Mouse (Mus musculus) mesoderm, embryonic 11.5 days (tissue): ENCODE measurements at regions not wholly inside any gene's neighbourhood (a gene's known extent, or its start where the extent isn't known, plus 50 kb on each side); places are given as distances from the start of the nearest gene placed in this dataset.
A peak's percentile ranks its signal among the peaks of the same experiment; 100 is the strongest.

Experiments
- DNase-seq: peaks from one replicate; pipeline ENCODE4 v3.0.0-alpha.2; 2012; ENCODE audit warnings: low read depth, low spot score

DNA sequence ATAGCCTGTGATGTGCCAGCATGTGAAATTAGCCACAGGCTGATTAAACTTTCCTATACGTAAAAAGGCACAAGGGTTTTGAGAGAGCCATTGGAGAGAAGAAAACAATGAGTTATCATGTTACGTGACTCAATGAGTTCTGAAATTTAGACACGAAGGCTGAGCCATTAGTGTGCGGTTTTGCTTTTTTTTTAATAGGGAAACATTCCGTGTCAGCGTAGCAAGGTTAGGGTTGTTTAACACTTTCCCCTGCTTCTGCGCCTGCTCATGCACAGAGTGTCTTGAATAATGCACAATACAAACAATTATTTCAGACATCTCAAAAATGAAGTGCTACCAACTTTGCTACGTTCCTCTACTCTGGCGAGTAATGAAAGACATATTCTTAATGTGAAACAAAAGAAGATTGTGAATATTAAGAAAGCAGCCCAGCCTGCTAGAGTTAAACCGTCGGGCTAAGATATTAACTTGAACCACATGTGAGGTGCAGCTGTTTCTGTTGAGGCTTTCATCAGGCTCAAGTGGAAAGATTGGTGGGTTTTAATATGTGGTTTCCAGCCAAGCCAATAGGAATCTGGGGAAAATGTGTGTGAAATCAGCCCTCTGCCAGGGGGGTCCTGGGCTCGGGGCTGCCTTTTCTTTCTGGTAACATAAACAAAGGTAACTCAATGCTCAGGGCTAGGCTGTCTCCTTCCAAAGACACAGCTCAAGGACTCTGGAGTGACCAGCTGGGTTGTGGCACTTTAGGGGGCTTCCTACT is 287.2 kb downstream of the Slc4a3 start:
- peak; percentile 69 for DNase-seq

DNA sequence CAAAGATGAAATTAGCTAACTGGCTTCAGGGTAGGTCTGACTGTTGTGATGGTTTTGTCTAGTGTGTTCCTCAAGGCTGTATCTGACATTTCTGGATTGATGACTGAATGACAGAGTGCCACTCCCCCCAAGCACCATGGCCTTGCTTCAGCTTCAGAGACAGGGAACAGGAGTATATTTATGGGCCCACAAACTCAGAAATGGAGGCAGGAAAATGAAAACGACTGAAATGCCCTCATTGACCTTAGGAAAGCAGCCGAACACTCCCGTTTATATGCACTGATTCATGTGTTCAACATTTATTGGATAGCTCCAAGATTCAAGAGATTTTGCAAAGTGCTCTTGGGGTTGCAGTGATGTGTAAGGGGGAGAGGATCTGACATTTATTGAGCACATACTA is 288.3 kb downstream of the Slc4a3 start:
- DNase-seq, result no peak

DNA sequence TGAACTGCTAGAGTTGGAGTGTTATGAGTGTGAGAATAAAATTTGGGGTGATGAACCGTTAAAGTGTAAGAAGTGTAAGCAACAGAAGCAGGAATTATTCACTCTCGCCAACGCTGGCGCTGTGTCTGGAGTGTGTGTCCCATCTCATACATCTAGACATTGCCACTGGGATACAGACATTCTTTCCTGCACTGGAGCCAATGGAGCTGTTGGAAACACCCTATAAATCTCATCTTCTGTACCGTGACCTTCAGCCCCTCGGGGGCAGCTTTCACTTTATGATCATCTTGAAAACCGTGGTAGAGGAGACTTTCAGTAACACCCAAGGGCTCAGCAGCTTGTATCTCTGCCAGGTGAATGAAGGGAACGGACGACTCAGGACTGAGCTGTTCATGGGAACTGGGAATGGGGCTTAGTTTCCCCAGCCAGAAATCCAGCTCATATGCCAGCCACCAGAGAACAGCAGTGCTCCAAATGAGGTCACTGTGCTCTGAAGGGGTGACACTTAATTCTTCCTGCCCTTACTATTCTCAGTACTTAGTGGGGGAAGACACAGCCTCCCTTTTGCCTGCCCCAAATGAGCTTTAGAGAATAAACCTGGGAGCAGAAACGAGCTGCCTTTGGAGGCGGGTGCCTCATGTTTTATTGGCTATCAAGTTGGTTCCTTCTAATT is 293.6 kb downstream of the Slc4a3 start:
- no peak for DNase-seq

GRCm38 (mm10) chr1:75842396-75842795 is 296.3 kb downstream of the Slc4a3 start:
- DNase-seq, result no peak

DNA sequence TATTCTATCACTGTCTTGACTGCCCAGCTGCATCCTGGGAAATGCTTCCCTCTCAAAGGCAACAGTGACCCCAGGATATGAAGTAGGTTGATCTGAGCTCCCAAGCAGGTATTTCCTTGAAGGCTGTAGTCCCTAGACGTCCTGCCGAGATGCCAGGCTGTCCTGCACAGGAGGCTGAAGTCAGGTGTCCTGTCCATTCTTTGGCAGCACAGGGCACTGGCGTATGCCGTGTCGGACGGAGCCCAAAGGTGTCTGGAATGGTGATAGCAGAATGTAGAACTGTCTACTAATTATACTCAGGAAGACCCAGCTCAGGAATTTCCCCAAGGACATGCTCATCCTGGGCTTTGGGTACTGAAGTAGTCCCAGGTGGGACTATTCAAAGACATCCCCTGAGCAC is 297.3 kb downstream of the Slc4a3 start:
- DNase-seq, result no peak

DNA sequence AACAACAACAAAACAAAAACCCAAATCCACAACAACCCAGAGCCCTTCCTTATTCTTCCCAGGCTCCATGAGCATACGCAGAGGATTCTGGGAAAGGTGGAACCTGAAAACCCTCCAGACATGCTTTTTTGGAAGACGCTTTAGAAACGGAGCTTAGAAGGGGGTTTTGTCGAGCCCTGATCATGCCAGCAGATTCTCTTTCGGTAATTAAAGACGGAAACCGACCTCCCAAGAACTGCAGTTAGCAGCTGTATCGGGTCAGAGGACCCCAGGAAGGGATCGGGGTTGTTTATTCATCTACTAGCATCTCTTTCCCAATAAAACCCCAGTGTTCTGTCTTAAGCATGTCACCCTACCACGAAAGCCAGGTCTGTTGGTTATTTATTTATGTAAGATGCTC is 298.1 kb downstream of the Slc4a3 start:
- DNase-seq, result no peak

- no peak for DNase-seq
Measured at GRCm38 (mm10) chr1:75844529-75844928, 298.5 kb downstream of the Slc4a3 start.

DNA sequence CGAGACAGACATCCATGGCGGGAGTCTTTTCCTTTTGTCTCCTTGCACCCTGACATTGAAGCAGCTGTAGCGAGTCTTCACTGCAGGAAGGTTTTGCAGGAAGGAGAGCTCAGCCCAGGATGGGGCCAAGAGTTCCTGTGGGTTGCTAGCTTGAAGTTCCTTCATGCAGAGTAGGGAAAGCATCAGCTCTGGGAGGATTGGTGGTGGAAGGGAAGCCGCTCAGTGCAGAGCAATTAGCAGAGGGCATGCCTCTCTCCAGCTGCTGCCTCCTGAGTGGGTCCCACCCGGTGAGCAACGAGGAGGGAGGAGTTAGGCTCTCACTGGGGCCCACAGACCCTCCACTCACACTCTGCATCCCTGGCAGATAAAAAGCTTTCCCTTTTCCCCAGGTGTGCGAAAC is 298.9 kb downstream of the Slc4a3 start:
- DNase-seq, result no peak

DNA sequence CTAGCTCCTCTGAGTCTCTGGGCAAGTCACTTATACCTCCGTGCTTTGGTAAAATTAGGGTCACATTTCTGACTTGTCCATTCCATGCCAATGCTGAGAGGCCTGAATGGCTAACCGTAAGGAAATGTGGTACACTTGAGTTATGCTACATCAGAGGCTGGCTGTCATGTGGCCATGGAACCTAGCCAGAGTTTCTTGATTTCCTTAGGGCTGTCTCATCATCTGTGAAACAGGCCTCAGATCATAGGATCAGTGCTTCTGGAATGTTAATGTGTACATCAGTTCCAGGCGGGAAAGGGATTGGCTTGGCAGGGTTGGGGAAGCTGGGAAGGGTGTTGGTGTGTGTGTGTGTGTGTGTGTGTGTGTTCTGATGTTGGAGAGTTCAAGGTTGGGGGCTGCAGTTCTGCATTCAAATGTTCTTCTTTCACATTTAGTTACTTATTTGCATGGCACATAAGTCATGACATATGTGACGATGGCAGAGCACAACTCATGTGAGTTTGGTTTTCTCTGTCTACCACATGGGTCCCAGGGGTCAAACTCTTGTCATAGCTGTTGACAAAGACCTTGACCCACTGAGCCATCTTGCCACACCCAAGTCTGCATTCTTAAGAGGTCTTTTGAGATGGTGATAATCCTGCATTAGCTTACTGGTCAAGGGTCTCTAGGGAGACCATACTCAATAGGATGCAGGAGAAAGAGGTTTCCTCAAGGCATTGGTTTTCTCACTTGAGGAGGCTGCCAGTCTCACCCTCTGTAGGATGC is 299.9 kb downstream of the Slc4a3 start:
- no peak for DNase-seq

GRCm38 (mm10) chr1:75847681-75848080 is 301.6 kb downstream of the Slc4a3 start:
- no peak for DNase-seq

DNA sequence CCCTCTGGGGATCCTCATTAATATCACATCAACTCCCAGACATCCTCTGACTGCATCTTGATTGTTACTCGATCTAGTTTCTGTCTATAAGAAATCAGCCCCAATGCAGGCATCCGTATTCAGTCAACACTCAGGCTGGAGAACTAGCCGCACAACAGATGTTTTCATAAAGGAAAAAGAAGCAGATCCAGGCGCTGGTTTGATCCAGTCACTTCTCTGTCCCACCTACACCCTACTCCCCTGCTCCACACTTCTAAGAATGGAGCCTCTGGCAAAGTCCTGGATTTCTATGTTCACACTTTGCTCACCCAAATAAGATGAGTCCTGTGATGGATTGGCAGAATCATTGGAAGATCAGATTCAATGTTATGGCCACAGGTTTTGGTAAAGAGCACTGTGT is 302.4 kb downstream of the Slc4a3 start:
- DNase-seq, result no peak

DNA sequence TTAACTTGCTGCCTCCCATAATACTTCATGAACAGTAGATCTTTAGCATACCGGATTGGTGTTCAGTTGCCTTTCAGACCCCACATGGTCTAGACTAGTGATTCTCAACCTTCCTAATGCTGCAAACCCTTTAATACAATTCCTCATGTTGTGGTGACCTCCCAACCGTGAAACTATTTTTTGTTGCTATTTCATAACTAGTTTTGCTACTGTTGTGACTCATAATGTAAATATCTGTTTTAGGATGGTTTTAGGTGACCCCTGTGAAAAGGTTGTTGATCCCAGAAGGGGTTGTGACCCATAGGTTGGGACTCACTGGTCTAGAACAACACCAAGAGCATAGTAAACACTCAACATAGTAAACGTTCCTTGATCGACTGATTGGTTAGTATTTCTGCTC is 304.1 kb downstream of the Slc4a3 start:
- DNase-seq, result no peak

DNA sequence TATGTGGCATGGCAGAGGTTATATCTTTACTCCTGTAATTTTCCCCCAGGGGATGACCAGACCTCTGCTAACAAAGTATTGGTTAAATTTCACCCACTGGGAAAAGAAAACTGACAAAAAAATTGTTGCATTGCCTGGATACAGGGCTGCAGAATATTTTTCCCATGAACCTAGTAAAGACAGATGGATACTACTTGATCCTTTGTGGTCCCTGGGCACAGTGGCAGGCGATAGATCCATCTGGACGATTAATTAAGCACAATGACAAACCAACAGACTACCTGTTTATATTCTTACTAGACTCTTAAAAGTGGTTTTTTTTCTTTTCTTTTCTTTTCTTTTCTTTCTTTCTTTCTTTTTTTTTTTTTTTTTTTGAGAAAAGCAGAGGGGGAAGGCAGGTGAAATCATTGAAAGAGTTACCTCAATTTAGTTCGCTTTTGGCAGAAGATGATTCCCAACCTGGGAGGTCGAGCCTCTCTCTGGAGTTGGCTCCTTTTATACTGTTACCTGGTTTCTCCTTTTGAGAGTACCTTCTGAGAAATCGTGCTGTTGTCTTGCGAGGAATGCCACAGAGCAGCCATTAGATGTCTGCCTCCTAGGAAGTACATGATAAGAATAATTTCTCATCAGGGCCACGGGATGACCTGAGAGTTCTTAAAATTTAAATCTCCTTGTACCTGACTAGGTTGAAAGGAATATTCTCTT is 312.6 kb downstream of the Slc4a3 start:
- DNase-seq, result no peak

GRCm38 (mm10) chr1:75862757-75863156 is 316.7 kb downstream of the Slc4a3 start:
- DNase-seq, result no peak

- DNase-seq, result peak; percentile 58
Measured at GRCm38 (mm10) chr1:75866556-75866955, 320.5 kb downstream of the Slc4a3 start.

DNA sequence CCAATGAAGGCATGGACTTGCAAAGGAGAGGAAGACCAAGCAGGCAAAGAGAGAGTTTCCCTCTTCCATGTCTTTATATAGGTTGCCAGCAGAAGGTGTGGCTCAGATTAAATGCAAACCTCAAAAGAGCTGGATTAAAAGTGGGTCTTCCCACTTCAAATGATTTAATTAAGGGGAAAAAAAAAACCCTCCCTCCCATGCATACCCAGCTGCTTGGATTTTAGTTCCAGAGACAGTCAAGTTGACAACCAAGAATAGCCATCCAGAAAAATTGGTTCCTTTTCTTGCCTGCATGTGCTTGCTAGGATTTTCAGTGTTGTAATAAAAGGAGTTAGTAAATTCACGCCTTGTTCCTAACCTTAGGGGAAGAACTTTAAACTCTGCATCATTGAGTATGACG is 323.3 kb downstream of the Slc4a3 start:
- no peak for DNase-seq

- no peak for DNase-seq
Measured at GRCm38 (mm10) chr1:75869846-75870245, 323.8 kb downstream of the Slc4a3 start.

- no peak for DNase-seq
Measured at GRCm38 (mm10) chr1:75873911-75874310, 327.8 kb downstream of the Slc4a3 start.

GRCm38 (mm10) chr1:75877209-75877608 is 331.1 kb downstream of the Slc4a3 start:
- no peak for DNase-seq

DNA sequence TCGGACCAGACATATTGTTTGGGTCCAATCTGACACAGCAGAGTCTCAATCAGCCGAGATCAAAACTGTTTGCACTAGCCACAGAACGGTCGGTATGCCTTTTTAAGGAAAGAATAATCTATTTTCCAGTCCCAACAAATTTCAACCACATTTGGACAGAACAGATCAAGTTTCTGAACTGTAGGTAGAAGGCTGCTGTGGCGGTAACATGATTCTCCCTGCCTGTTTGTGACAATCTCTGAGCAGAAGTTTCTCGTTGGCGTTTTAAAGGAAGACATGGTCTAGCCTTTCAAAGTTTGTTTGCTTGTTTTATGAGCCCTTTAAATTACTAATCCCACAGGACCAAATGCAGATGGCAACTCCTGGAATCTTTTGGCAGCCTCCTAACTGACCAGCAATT is 339.6 kb downstream of the Slc4a3 start:
- DNase-seq, result peak; percentile 27

DNA sequence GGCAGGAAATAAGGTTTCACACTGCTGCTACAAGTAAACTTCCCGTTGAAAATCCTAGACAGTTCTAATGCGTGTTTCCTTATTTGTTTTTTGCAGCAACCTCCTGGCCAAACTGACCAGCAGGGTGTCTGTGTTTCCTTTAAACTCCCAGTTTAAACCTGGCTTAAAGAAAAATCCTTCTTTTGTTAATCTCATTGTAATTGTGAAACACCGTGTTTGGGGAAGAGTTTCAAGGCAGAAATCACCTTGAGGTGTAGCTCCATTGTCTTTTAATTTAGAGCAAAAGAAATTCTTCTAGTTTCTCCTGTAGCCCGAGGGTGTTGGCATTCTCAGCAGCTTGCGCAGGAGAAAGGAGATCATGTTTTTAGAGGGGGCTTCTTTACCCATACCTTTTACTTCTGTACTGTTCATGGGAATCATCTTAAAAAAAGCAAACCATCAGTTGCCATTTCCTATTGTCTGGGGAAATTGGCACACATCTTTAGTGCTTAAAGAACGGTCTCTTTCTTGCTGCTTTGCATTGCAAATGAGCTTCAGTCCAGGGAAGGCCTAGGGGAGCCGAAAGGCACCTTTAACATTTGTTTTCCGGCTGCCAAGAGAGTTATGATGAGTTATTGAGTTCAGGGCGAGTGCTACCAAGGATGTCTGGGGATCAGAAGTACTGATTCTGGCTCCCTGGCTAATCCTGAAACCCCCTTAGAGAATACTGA is 342.6 kb downstream of the Slc4a3 start:
- no peak for DNase-seq
